Mouse (Mus musculus): Measurements from ENCODE around the gene Aldh16a1. TPM values are rescaled to one million over a fixed set of nuclear protein-coding genes. Genes with fewer than 3 reads are reported as not detected.
A peak's percentile ranks its signal among the peaks of the same experiment; 100 is the strongest.

Gene Aldh16a1
- total RNA-seq, 2 experiments from 2014 or later, result 12.2 to 17.3 TPM

DNA sequence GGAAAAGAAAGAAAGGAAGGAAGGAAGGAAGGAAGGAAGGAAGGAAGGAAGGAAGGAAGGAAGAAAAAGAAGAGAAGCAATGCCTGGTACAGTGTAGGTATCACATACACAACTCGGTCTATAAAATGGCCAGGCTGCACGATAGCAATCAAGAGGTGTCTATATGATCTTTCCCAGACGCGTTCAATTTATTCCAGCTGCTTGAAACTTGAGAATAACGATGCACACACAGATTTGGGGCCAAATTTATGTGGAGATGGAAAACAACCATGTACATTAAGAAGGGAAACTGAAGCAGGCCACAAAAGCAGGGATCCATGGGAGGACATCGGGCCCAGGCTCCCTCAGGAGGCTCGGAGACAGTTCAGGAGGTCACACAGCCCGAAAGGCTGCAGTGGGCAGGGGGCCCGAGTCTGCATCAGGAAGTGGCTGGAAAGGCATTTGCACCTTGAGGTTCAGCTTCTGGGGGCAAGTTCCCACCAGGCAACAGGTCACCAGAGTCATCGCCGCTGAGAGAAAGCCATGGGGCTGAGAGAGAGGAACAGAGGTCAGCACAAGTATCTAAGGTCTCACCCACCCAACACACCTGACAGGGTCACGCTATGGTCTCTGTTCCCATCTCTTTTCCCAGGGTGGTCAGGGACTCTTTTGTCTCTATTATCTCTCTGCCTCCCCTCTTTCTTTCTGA is 61.4 kb downstream of the Aldh16a1 start:
- no peak for DNase-seq (ENCODE audit: low spot score in 2 of 2)

DNA sequence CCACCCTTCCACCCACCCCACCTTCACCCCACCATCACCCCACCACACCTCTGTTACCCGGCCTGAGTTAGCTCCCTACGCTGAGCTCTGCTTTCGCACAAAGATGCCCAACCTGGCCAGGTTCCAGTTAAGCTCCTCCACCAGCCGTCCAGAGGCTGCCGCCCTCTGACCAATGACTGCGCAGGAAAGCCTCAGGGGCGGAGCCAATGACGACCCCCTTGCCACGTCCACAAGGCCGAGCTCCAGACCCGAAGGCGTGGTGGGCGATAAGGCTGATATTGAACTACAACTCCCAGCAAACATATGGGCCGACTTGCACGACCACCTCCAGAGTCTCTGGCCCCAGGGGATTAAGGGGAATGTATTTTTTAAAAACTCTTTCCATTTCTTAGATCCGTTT is 62.3 kb downstream of the Aldh16a1 start, which contains the start of gene Rcn3:
Gene Rcn3 (minus strand): TSS at position 174 of the 400 bp plus-strand sequence.
- DNase-seq (ENCODE audit: low spot score in 2 of 2), result peak; percentile 63 to 75

DNA sequence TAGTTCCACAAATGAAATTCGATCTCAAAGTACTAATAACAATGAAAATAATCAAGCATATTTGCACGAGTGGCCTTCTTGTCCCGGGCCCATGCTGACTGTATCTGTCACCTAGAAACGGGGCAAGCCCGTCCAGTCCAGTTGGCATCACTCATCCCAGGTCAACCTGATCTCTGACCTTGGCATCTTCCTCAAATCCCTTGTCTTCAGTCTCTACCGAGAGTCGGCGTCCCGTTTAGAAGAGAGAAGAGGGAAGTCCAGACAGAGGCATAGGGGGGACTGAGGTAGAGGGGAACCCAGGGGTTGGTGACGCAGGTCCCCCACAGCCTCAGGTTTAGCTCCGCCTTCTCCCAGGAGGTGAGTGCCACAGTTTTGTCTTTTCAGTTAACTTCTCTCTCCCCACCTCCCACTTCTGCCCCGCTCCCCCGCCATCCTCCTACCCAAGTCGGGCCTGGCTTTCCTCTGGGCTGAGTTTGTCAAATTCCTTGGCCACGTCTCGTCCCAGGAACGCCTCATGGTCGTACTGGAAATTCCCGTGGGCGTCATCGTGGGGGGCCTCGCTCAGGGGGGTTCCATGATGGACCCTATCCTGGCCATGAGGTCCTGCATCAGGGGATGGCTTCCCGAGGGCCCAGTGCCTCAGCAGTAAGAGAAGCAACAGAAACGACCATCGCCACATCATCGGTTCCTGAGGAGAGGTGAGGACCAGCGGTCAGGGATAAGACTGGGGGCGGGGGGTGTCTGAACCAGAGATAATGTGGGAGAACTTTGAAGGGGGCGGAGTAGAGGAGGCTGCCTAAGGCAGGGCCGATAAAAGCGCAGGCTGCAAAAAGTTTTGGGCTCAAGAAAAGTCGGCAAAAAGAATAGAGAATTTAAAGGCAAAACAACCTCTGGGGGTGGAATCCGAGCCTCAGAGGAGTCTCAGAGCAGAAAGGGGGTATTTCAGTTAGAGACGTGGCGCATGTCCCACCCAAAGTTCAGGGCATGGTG is 63.1 kb downstream of the Aldh16a1 start:
- no peak for DNase-seq (ENCODE audit: low spot score in 2 of 2)

Small RNA genes lying within 50 kb of the gene (microRNA-seq; reads per million reads assigned to microRNA genes)
- gene Mir150 (400 to 784 reads per million in 2 experiments), gene Mir5121 (15.2 to 16.3 reads per million in 2 experiments), gene Mir7055 (1.1 to 2.5 reads per million in 2 experiments)

Other genes starting within 250 kb of the Aldh16a1 start
- 100 to 1,000 TPM; 261 to 290 TPM for gene Ap2a1, start 225.1 kb downstream of the Aldh16a1 start, total RNA-seq (2021)
- gene Tsks, start 211.4 kb downstream of the Aldh16a1 start, total RNA-seq (2021), result under 1 TPM; 0.25 to 0.64 TPM
- 100 to 1,000 TPM in 1 of 2 experiments, 10 to 100 TPM in 1; 99.2 to 101 TPM for gene Cpt1c, start 179.7 kb downstream of the Aldh16a1 start, total RNA-seq (2021)
- 100 to 1,000 TPM; 232 to 248 TPM for gene Prmt1, start 168.0 kb downstream of the Aldh16a1 start, total RNA-seq (2021)
- 10 to 100 TPM; 38.1 to 42.5 TPM for gene Irf3, start 156.9 kb downstream of the Aldh16a1 start, total RNA-seq (2021)
- gene Bcl2l12, start 155.9 kb downstream of the Aldh16a1 start, total RNA-seq (2021), result 1 to 10 TPM; 5.4 to 5.5 TPM
- gene Scaf1, start 138.2 kb downstream of the Aldh16a1 start, total RNA-seq (2021), result 100 to 1,000 TPM; 141 to 145 TPM
- gene Rras, start 136.6 kb downstream of the Aldh16a1 start, total RNA-seq (2021), result 10 to 100 TPM; 12.2 to 12.3 TPM
- 10 to 100 TPM; 69.1 to 70.3 TPM for gene Prr12, start 101.7 kb downstream of the Aldh16a1 start, total RNA-seq (2021)
- 10 to 100 TPM; 47.2 to 51.6 TPM for gene Nosip, start 92.2 kb downstream of the Aldh16a1 start, total RNA-seq (2021)
- 10 to 100 TPM in 1 of 2 experiments, 1 to 10 TPM in 1; 6.9 to 10.1 TPM for gene Prrg2, start 91.9 kb downstream of the Aldh16a1 start, total RNA-seq (2021)
- 10 to 100 TPM; 11.4 to 11.9 TPM for gene Rcn3, start 62.4 kb downstream of the Aldh16a1 start, total RNA-seq (2021)
- 10 to 100 TPM; 17.9 to 23.1 TPM for gene Fcgrt, start 50.7 kb downstream of the Aldh16a1 start, total RNA-seq (2021)
- gene Rps11, start 30.1 kb downstream of the Aldh16a1 start, total RNA-seq (2021), result 100 to 1,000 TPM; 456 to 554 TPM
- gene Rpl13a, start 25.8 kb downstream of the Aldh16a1 start, total RNA-seq (2021), result 100 to 1,000 TPM; 946 to 985 TPM
- gene Gm45713, start 18.4 kb downstream of the Aldh16a1 start, total RNA-seq (2021), result not detected
- gene Flt3l, start 18.2 kb downstream of the Aldh16a1 start, total RNA-seq (2021), result 1 to 10 TPM; 4.3 to 6.0 TPM
- gene Pih1d1, start 281 bp downstream of the Aldh16a1 start, total RNA-seq (2021), result 10 to 100 TPM; 60.7 to 63.1 TPM
- 1,000 to 10,000 TPM; 1,094 to 1,136 TPM for gene Slc17a7, start 9.4 kb upstream of the Aldh16a1 start, total RNA-seq (2021)
- under 1 TPM; 0.18 to 0.43 TPM for gene Gfy, start 25.0 kb upstream of the Aldh16a1 start, total RNA-seq (2021)
- not detected for gene Pth2, start 26.4 kb upstream of the Aldh16a1 start, total RNA-seq (2021)
- 1 to 10 TPM; 2.2 to 2.9 TPM for gene Ccdc155, start 50.3 kb upstream of the Aldh16a1 start, total RNA-seq (2021)
- 10 to 100 TPM in 1 of 2 experiments, 1 to 10 TPM in 1; 8.3 to 10.7 TPM for gene Dkkl1, start 57.6 kb upstream of the Aldh16a1 start, total RNA-seq (2021)
- gene Tead2, start 61.2 kb upstream of the Aldh16a1 start, total RNA-seq (2021), result 10 to 100 TPM; 12.5 to 13.7 TPM
- 1 to 10 TPM; 4.6 to 5.0 TPM for gene Cd37, start 84.5 kb upstream of the Aldh16a1 start, total RNA-seq (2021)
- 1 to 10 TPM; 1.0 to 1.2 TPM for gene Slc6a16, start 86.5 kb upstream of the Aldh16a1 start, total RNA-seq (2021)
- gene Slc6a21, start 122.9 kb upstream of the Aldh16a1 start, total RNA-seq (2021), result not detected
- 10 to 100 TPM; 19.6 to 20.9 TPM for gene Trpm4, start 179.2 kb upstream of the Aldh16a1 start, total RNA-seq (2021)
- under 1 TPM; 0.85 to 0.96 TPM for gene Hrc, start 180.7 kb upstream of the Aldh16a1 start, total RNA-seq (2021)
- gene Ppfia3, start 212.4 kb upstream of the Aldh16a1 start, total RNA-seq (2021), result 100 to 1,000 TPM; 124 to 128 TPM
- gene Lin7b, start 216.0 kb upstream of the Aldh16a1 start, total RNA-seq (2021), result 100 to 1,000 TPM; 137 to 163 TPM
- gene Snrnp70, start 241.2 kb upstream of the Aldh16a1 start, total RNA-seq (2021), result 100 to 1,000 TPM; 393 to 440 TPM

Measured in layer of hippocampus, postnatal 10 days (tissue).